Mouse (Mus musculus) embryonic fibroblast, embryonic 13.5 days (primary cell): ENCODE results near the gene Pex6.

Experiments used
- CTCF ChIP-seq: IDR thresholded peaks from 2 replicates; pipeline ENCODE4 v1.5.1; 2011; ENCODE audit warnings: mild to moderate bottlenecking, control low read depth, low read length, moderate library complexity, borderline replicate concordance; ENCODE audit not compliant: insufficient read depth
- POLR2A ChIP-seq: IDR thresholded peaks from 2 replicates; pipeline ENCODE4 v1.6.1; 2011; ENCODE audit warnings: low read depth, mild to moderate bottlenecking, control low read depth, low read length, moderate library complexity

GRCm38 (mm10) chr17:46661981-46662380 lies 49.3 kb upstream of the Pex6 start:
- no peak for TF ChIP-seq POLR2A
- no peak for TF ChIP-seq CTCF
